Mouse (Mus musculus) embryonic facial prominence, embryonic 11.5 days (tissue): ENCODE data around the gene Gm27027. TPM values are rescaled to one million over a fixed set of nuclear protein-coding genes. Genes with fewer than 3 reads are reported as not detected.

Experiments
- ATAC-seq: fragments of 200-750 bp; cut with Nextera tagmentation; replicated peaks from 2 replicates; pipeline ENCODE4 v1.8.0; 2017; ENCODE audit warnings: low read depth; ENCODE audit not compliant: insufficient number of reproducible peaks, low FRiP score, low TSS enrichment
- DNase-seq: peaks from one replicate; pipeline ENCODE4 v3.0.0-alpha.2; 2015; ENCODE audit warnings: low spot score
- H3K27ac ChIP-seq: fragments of 300-500 bp; sonication (generic); replicated peaks from 2 replicates; pipeline ENCODE4 v1.5.1; 2014; ENCODE audit warnings: mild to moderate bottlenecking, low read depth, low read length, control low read depth
- H3K27me3 ChIP-seq: fragments of 300-500 bp; sonication (generic); 2 replicates; pipeline ENCODE4 v1.6.1; 2014; ENCODE audit warnings: mild to moderate bottlenecking, low read length, moderate library complexity, mixed read lengths; ENCODE audit not compliant: control insufficient read depth, insufficient read depth
- H3K36me3 ChIP-seq: fragments of 300-500 bp; sonication (generic); replicated peaks from 2 replicates; pipeline ENCODE4 v1.6.1; 2014; ENCODE audit warnings: low read depth, mild to moderate bottlenecking, low read length, moderate library complexity, mixed read lengths; ENCODE audit not compliant: control insufficient read depth, insufficient read depth
- H3K4me1 ChIP-seq: fragments of 300-500 bp; sonication (generic); 2 replicates; pipeline ENCODE4 v1.6.1; 2014; ENCODE audit warnings: low read length, mixed read lengths; ENCODE audit not compliant: control insufficient read depth, insufficient read depth
- H3K4me2 ChIP-seq: fragments of 300-500 bp; sonication (generic); 2 replicates; pipeline ENCODE4 v1.6.1; 2014; ENCODE audit warnings: low read depth, mild to moderate bottlenecking, control low read depth, low read length, moderate library complexity
- H3K4me3 ChIP-seq: fragments of 300-500 bp; sonication (generic); 2 replicates; pipeline ENCODE4 v1.5.1; 2014; ENCODE audit warnings: low read depth, low read length, control low read depth
- H3K9ac ChIP-seq: fragments of 300-500 bp; sonication (generic); replicated peaks from 2 replicates; pipeline ENCODE4 v1.6.1; 2014; ENCODE audit warnings: mild to moderate bottlenecking, control low read depth, low read length
- H3K9me3 ChIP-seq: fragments of 300-500 bp; sonication (generic); replicated peaks from 2 replicates; pipeline ENCODE4 v1.6.1; 2016; ENCODE audit warnings: mild to moderate bottlenecking, low read length, inconsistent platforms, mixed read lengths; ENCODE audit not compliant: control insufficient read depth
- WGBS: fragments of 180-500 bp; shearing (Covaris S2); extraction: QIAGEN DNeasy Blood & Tissue Kit; methylation state at CpG from one replicate; pipeline ENCODE4 v1.1.7; 2014; 5-methylcytosine and 5-hydroxymethylcytosine counted together
- polyA plus RNA-seq: library from polyadenylated mRNA; unstranded; fragments of >200 nt; fragmentation: Nextera tagmentation; extraction: Ambion mirVana; gene quantifications from 2 replicates; pipeline ENCODE4 v1.2.1, GENCODE M21; 2014

Gm27027 gene
- polyA plus RNA-seq, 1 experiment from 2014 or later = not detected

DNA sequence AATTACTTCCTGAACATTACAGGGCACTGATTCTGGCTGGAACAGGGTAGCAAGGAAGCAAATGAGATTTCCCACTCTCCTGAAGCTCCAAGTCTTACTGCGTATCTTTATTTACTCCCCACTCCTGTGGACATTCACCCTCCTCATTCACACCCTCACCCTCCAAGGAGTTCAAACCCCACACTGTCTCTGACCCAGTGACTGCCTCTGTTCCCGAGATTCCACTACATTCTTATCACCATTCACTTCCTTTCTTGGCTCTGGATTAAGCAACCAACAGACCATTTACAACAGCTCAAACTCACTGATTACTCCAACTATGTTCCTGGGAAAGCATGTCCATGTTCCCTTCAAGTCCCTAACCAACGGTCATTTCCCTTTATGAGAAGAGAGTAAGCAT is 4.8 kb downstream of the Gm27027 start:
- H3K4me3 ChIP-seq = no peak overlapping the region
- no peak overlapping the region for H3K27ac ChIP-seq
- H3K9me3 ChIP-seq = no peaks in the 10 kb centered on the region
- ATAC-seq (no peak), DNase-seq (no peak)
- no peak overlapping the region for H3K9ac ChIP-seq
- no peaks in the 10 kb centered on the region for H3K4me1 ChIP-seq
- H3K27me3 ChIP-seq = no peaks in the 10 kb centered on the region
- H3K36me3 ChIP-seq = peaks cover 3% of the 10 kb centered on the region
- 76% methylated on average over 3 of the region's 3 CpGs for WGBS
- no peak overlapping the region for H3K4me2 ChIP-seq

DNA sequence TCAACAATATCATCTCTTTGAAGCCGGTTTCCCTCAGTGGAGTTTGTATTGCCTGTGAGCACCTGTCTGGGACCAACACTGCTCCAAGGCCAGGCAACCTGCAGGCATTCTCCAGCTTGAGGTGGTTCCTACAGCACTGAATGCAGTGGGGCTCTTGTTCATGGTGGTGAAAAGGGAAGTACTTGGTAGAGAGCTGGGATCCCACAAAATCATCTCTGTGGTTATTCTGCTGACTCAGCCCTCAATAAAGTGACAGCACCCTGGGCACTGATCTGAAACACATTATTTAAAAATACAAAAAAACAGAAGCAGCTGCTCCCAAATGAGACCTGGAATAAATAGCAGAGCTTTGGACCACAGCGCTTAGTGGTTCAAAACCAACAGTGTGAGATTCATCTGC is 7.7 kb downstream of the Gm27027 start:
- DNase-seq (no peak), ATAC-seq (no peak)
- Histone ChIP-seq H3K9me3 (no peaks in the 10 kb centered on the region), H3K27me3 (no peaks in the 10 kb centered on the region), H3K36me3 (no peaks in the 10 kb centered on the region; the same call in 1 of the 2 replicates), H3K4me1 (no peaks in the 10 kb centered on the region), H3K27ac (no peak overlapping the region), H3K9ac (no peak overlapping the region), H3K4me2 (no peak overlapping the region), H3K4me3 (no peak overlapping the region)
- WGBS = 92% methylated on average over 2 of the region's 2 CpGs

DNA sequence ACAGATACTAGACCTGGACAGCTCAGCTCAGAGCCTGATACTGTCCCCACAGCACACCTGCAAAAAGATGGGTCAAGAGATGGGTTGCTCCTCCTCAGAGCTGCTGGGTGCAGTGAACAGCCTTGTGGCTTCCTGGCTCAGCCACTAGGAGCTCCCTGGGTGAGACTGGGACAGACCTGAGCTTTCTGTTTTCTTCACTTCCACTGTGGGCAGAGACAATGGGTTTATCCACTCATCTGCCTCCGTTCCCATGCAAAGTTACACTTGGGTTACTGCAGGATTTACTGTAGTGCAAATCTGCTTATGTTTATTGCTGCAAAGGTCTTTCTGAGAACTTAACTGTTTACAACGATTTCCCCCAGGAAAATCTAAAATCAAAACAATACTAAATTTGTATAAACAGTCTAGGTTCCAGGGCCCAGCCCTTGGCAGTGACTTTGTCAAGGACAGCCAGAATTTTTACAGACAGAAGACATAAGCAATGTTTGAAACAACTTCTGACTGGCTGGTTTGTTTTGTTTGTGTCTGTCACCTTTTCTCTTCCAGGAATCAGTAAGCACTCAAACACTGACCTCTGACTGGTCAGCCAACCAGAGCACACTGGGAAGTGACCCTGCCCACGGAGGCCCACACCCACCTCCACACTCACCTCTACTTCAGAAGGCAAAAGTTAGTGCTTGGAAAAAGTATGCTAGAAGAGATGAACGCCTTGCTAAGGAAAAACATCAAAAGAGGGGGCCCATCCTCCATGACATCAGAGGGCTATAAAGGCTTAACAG is 13.5 kb downstream of the Gm27027 start:
- Histone ChIP-seq H3K27me3 (no peaks in the 10 kb centered on the region), H3K4me2 (no peak overlapping the region), H3K36me3 (no peaks in the 10 kb centered on the region; the same call in 1 of the 2 replicates), H3K9me3 (no peaks in the 10 kb centered on the region), H3K4me1 (no peaks in the 10 kb centered on the region), H3K27ac (no peak overlapping the region), H3K4me3 (no peak overlapping the region), H3K9ac (no peak overlapping the region)
- no peak for ATAC-seq
- WGBS = 77% methylated on average over 4 of the region's 4 CpGs
- no peak for DNase-seq

DNA sequence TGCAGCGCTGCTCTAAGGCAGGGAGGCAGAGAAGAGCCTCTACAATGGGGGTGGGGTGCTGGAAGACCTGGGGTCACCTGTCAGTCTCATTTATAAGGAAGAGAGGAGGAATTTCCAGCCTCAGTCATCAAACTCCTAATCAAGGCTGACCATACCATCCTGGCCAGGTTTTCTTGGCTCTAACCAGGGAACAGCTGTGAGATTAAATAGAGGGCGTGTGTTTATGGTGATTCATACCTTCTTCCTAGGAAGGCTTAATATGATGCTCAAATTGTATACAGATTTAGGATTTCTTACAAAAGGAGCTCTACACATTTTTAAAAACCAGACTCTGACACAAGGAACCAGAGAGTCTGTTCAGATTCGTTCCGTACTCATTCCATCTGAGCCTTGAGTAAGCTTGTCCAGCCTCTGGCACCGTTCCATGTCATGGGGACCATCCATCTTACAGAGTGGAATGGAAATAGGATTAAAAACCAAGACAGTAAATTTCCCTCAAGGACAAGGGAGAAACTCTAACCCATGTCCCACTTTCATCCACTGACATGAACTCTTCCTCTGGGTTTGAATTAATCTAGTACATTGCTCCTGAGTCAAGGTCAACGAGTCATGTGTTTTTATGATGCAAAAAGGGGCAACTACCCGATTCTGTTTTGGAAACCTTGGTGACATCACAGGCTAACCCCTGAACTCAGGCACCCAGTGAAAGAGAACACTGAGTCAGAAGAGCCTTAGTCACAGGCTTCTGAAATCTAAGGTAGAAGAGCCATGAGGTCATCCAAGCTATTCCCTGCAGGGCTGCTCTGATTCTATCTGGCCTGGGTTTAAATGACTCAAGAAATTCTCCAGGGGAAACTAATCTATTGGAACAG is 16.7 kb downstream of the Gm27027 start:
- Histone ChIP-seq H3K36me3 (no peaks in the 10 kb centered on the region; the same call in 1 of the 2 replicates), H3K4me1 (no peaks in the 10 kb centered on the region; the same call in 1 of the 2 replicates), H3K27me3 (no peaks in the 10 kb centered on the region), H3K4me2 (no peak overlapping the region), H3K4me3 (no peak overlapping the region), H3K9me3 (no peaks in the 10 kb centered on the region), H3K27ac (no peak overlapping the region), H3K9ac (no peak overlapping the region)
- 90% methylated on average over 7 of the region's 7 CpGs for WGBS
- no peak for ATAC-seq
- no peak for DNase-seq

DNA sequence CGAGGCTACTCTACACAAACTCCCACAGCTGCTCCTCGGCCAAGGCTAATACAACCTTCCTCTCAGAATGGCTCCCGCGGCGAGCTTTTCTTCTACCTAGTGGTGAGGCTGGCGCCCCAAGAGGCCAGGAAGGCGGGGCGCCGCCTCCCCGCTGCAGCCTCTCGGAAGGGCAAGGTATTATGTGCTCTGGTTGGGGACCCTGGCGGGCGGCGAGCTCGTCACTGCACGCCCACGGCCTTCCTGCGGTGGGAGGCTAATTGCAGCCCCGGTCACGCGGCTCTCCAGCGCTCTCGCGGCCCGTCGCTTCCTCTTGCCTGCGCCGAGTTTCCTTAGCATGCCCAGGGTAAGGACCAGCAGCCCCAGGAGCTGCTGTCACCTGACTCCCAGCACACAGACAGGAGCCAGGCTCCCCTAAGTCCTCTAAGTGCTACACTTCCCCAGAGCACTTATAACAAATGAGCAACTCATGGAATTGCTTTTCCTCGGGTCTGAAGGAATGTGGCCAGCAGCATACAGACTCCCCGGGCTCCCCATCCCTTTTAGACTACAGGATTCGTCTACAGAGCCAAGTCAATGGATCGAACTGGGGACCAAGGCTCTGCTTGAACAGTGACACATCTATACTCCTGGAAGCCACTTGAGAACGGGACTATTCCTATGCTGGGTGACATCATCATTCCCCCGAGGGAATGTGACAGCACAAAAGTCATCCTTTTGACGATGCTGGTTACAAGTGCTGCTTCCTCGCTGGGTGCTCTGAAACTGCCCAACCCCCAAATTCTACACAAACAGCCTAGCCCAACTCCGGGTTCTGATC is 19.5 kb downstream of the Gm27027 start:
- Histone ChIP-seq H3K4me1 (no peaks in the 10 kb centered on the region; the same call in 1 of the 2 replicates), H3K4me2 (peak overlapping the region; percentile 85), H3K4me3 (peak overlapping the region; percentile 30), H3K9me3 (no peaks in the 10 kb centered on the region), H3K9ac (peak overlapping the region; percentile 50), H3K27ac (peak overlapping the region; percentile 43), H3K36me3 (no peaks in the 10 kb centered on the region; the same call in 1 of the 2 replicates), H3K27me3 (no peaks in the 10 kb centered on the region)
- DNase-seq (peak; percentile 79), ATAC-seq (peak; percentile 79)
- WGBS = 2% methylated on average over 36 of the region's 37 CpGs

DNA sequence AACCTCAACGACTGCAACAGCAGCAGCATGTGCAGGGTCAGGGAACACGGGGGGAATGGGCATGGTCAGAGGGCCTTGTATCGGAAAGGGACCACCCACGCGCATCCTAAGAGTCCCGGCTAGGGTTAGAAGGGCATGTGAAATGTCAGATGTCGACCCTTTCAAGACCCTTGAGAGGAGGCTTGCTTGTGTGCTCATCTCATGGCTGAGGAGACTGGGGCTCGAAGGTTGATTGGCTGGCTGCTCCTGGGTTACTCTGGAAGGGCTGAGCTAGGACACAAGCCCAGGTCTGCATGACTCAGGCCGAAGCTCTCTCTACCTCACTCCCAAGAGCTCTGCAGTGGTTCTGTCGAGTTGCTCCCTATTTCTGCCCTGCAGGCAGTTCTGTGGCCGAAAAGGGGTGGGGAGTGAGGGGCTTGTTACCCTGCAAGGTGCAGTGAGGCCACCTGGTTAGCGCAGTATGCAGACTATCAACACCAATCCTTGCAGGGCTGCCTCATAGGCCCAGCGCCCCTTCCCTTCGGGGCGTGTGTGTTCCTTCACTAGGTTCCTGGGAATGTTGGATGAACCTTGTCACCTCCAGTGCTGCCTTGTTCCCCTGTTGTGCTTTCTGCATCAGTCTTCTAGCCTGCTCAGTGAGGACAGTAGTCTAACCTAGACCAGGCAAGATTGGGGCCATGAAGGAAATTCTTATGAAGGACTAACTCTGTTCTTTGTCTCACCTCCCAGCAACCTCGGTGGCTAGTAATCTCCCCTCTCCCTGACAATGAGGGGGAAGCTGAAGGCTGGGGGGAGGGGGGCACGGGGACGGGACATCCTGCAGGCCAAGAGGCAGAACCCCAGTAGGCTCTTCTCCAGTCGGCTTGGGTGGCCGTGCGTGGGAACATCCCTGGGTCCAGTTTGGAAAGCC is 20.4 kb downstream of the Gm27027 start:
- Histone ChIP-seq H3K36me3 (no peaks in the 10 kb centered on the region; the same call in 1 of the 2 replicates), H3K27me3 (no peaks in the 10 kb centered on the region), H3K4me1 (no peaks in the 10 kb centered on the region; the same call in 1 of the 2 replicates), H3K4me2 (peak overlapping the region; percentile 85), H3K9ac (peak overlapping the region; percentile 50), H3K27ac (peak overlapping the region; percentile 43), H3K4me3 (peak overlapping the region; percentile 30), H3K9me3 (no peaks in the 10 kb centered on the region)
- DNase-seq (peak; percentile 21), ATAC-seq (peak; percentile 8)
- WGBS = 12% methylated on average over 21 of the region's 21 CpGs

DNA sequence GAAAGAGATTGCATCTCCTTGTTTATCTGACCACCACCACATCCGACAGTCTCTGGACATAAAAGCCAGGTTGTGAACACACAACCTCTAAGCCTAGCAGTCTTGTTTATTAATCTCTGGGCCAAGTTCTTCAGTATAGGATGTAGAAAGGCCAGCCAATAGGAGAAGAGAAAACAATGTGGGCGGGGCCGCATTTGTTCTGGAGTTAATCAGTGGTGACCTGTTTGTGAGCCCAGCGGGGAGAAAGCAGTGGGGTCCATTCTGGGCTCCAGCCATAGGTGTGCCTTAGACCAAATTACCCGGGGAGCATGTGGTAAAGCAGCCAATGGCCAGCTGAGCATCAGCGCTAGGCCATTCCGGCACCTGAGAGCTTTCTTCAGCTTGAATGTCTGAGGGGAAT is 21.1 kb downstream of the Gm27027 start:
- H3K4me3 ChIP-seq = no peak overlapping the region
- H3K9me3 ChIP-seq = no peaks in the 10 kb centered on the region
- DNase-seq (peak; percentile 38), ATAC-seq (no peak)
- no peaks in the 10 kb centered on the region; the same call in 1 of the 2 replicates for H3K36me3 ChIP-seq
- H3K4me2 ChIP-seq = no peak overlapping the region
- H3K27me3 ChIP-seq = no peaks in the 10 kb centered on the region
- no peak overlapping the region for H3K27ac ChIP-seq
- no peak overlapping the region for H3K9ac ChIP-seq
- H3K4me1 ChIP-seq = no peaks in the 10 kb centered on the region; the same call in 1 of the 2 replicates
- 39% methylated on average over 7 of the region's 7 CpGs for WGBS
